Comparison of ENCODE assay signal across 19 mouse cellular contexts in genomic region chr4:106789705-106790104, GRCm38 (mm10). TPM values are rescaled to one million over a fixed set of nuclear protein-coding genes. Genes with fewer than 3 reads are reported as not detected.
DNase-seq lines count a peak whose midpoint lies in the region; ATAC-seq and TF ChIP-seq lines count a peak whose summit lies in the region.
"Had no signal": no experiment of that assay in that cellular context is flagged by ENCODE, and none has a peak within 500 bp of the region (broad histone marks: within the 10 kb centered on the region; RNA-seq: fewer than 3 reads in every experiment).

No protein-coding gene starts in this region.

- no peak overlapping the region for H3K9ac ChIP-seq in limb, embryonic 13.5 days
- H3K9ac ChIP-seq: lung, embryonic 15.5 days; neural tube, embryonic 13.5 days had no signal

- no peak overlapping the region for H3K4me3 ChIP-seq in heart, embryonic 10.5 days
- no peak overlapping the region for H3K4me3 ChIP-seq in left cerebral cortex, adult 2 months
- H3K4me3 ChIP-seq in limb, embryonic 13.5 days: no peak overlapping the region
- H3K4me3 ChIP-seq: lung, embryonic 15.5 days; midbrain, embryonic 10.5 days; neural tube, embryonic 13.5 days had no signal

- 70% methylated on average over 9 of the region's 9 CpGs for WGBS in heart, embryonic 10.5 days
- 60% methylated on average over 9 of the region's 9 CpGs for WGBS in limb, embryonic 13.5 days

- peaks cover 57% of the 10 kb centered on the region for H3K4me1 ChIP-seq in heart, embryonic 10.5 days
- H3K4me1 ChIP-seq in limb, embryonic 13.5 days: peaks cover 55% of the 10 kb centered on the region

- H3K27me3 ChIP-seq in heart, embryonic 10.5 days (ENCODE audit: insufficient read depth, poor library complexity, severe bottlenecking): no peaks in the 10 kb centered on the region
- no peaks in the 10 kb centered on the region for H3K27me3 ChIP-seq in limb, embryonic 13.5 days
- H3K27me3 ChIP-seq: lung, embryonic 15.5 days; neural tube, embryonic 13.5 days had no signal

- no peak for TF ChIP-seq CTCF in left cerebral cortex, adult 2 months (IDR thresholded peaks at IDR 0.05)

- H3K4me2 ChIP-seq in limb, embryonic 13.5 days (replicated peaks): no peak overlapping the region
- H3K4me2 ChIP-seq: lung, embryonic 15.5 days; neural tube, embryonic 13.5 days had no signal

- intact Hi-C loops in heart, postnatal 25 days (cut with DNase I): no loop called here
- intact Hi-C loops in left cerebral cortex, adult 2 months (cut with DNase I): loop anchor here (5.0 kb wide), 1 partner anchor 157 kb away; no protein-coding TSS in a partner anchor

- DNase-seq in heart, embryonic 10.5 days (ENCODE audit: low spot score): no peak
- no peak for DNase-seq in heart, postnatal 25 days (ENCODE audit: low spot score)
- DNase-seq in left cerebral cortex, adult 2 months (ENCODE audit: extremely low spot score in 1 of 2, low spot score in 2 of 2): peak in 1 of 2 experiments; percentile 26
- DNase-seq in left cerebral cortex, adult 11 months (ENCODE audit: low spot score): no peak
- peak; percentile 76 for DNase-seq in brain, adult 2 months (ENCODE audit: low read depth, low spot score)
- DNase-seq in ovary, postnatal 14 days (ENCODE audit: low spot score): no peak
- DNase-seq in adrenal gland, postnatal 25 days: no peak
- DNase-seq: adrenal gland, postnatal 10 days; cerebellum, adult 18-20 months; heart, adult 18-20 months; kidney, postnatal 25 days; thymus, postnatal 25 days had no signal

- H3K9me3 ChIP-seq in heart, embryonic 10.5 days: no peaks in the 10 kb centered on the region
- no peaks in the 10 kb centered on the region for H3K9me3 ChIP-seq in limb, embryonic 13.5 days
- H3K9me3 ChIP-seq: lung, embryonic 15.5 days; midbrain, embryonic 10.5 days; neural tube, embryonic 13.5 days had no signal

- no peak for ATAC-seq in limb, embryonic 13.5 days (ENCODE audit: low FRiP score, low read depth)

- H3K36me3 ChIP-seq in heart, embryonic 10.5 days: no peaks in the 10 kb centered on the region
- H3K36me3 ChIP-seq in limb, embryonic 13.5 days: no peaks in the 10 kb centered on the region
- H3K36me3 ChIP-seq: lung, embryonic 15.5 days; midbrain, embryonic 10.5 days; neural tube, embryonic 13.5 days had no signal

- H3K27ac ChIP-seq in heart, embryonic 10.5 days: peak overlapping the region; percentile 33; the same call in 1 of the 2 replicates
- peak overlapping the region; percentile 22; the same call in 1 of the 2 replicates for H3K27ac ChIP-seq in left cerebral cortex, adult 2 months
- peak overlapping the region; percentile 44; the same call in 1 of the 2 replicates for H3K27ac ChIP-seq in limb, embryonic 13.5 days
- H3K27ac ChIP-seq: lung, embryonic 15.5 days; midbrain, embryonic 10.5 days; neural tube, embryonic 13.5 days had no signal

RNA-seq across cellular contexts. Expression of gene Acot11, which starts 15.1 kb away (rescaled TPM):
- 3.5 and 5.6 TPM in 2 replicates for polyA plus RNA-seq in heart, embryonic 10.5 days (2016; fragmentation: Nextera tagmentation; extraction: Ambion mirVana)
- 10 to 100 TPM; 28.6 to 37.1 TPM for total RNA-seq in heart, postnatal 25 days (2021)
- 10 to 100 TPM; 51.7 to 54.1 TPM for total RNA-seq in left cerebral cortex, adult 2 months (2021)
- polyA plus RNA-seq in limb, embryonic 13.5 days (2015; fragmentation: Nextera tagmentation; extraction: Ambion mirVana): 5.1 and 5.5 TPM in 2 replicates
- total RNA-seq in adrenal gland, postnatal 25 days (2021): 32.5 and 50.9 TPM in 2 replicates

RNA-seq across cellular contexts. Expression of gene Fam151a, which starts 56.0 kb away (rescaled TPM):
- 0.23 and 0.33 TPM in 2 replicates for polyA plus RNA-seq in heart, embryonic 10.5 days (2016; fragmentation: Nextera tagmentation; extraction: Ambion mirVana)
- total RNA-seq in heart, postnatal 25 days (2021): under 1 TPM; 0.39 to 0.64 TPM
- total RNA-seq in left cerebral cortex, adult 2 months (2021): not detected
- 0.26 and 0.28 TPM in 2 replicates for polyA plus RNA-seq in limb, embryonic 13.5 days (2015; fragmentation: Nextera tagmentation; extraction: Ambion mirVana)
- 0.15 TPM in 1 of 2 replicates, not detected in the other for total RNA-seq in adrenal gland, postnatal 25 days (2021)
- total RNA-seq: hematopoietic stem cell, adult 5-6 weeks had no signal
- polyA plus RNA-seq: frontal cortex, adult 2 months; midbrain, embryonic 10.5 days; neural tube, embryonic 13.5 days had no signal

RNA-seq across cellular contexts. Expression of gene Mroh7, which starts 59.0 kb away (rescaled TPM):
- 0.43 and 0.83 TPM in 2 replicates for polyA plus RNA-seq in heart, embryonic 10.5 days (2016; fragmentation: Nextera tagmentation; extraction: Ambion mirVana)
- total RNA-seq in heart, postnatal 25 days (2021): under 1 TPM; 0.08 to 0.22 TPM
- 1 to 10 TPM; 3.1 to 4.6 TPM for total RNA-seq in left cerebral cortex, adult 2 months (2021)
- polyA plus RNA-seq in limb, embryonic 13.5 days (2015; fragmentation: Nextera tagmentation; extraction: Ambion mirVana): 0.51 and 0.70 TPM in 2 replicates
- 2.3 and 2.6 TPM in 2 replicates for total RNA-seq in adrenal gland, postnatal 25 days (2021)
- total RNA-seq: hematopoietic stem cell, adult 5-6 weeks had no signal
- polyA plus RNA-seq: embryonic facial prominence, embryonic 11.5 days had no signal
